Mouse (Mus musculus) myocyte (in vitro differentiated cells): ENCODE results near the gene Gsg1l.

Source experiments
- CEBPB ChIP-seq: IDR thresholded peaks from 2 replicates; pipeline ENCODE4 v1.6.1; 2011; ENCODE audit warnings: mild to moderate bottlenecking, moderate library complexity; ENCODE audit not compliant: poor library complexity, insufficient read depth, severe bottlenecking
- POLR2A ChIP-seq: IDR thresholded peaks from one replicate; pipeline ENCODE4 v1.6.1; 2011; ENCODE audit warnings: low read depth, mild to moderate bottlenecking, control low read depth, moderate library complexity; ENCODE audit not compliant: insufficient read length
- POLR2AphosphoS2 ChIP-seq: IDR thresholded peaks from one replicate; pipeline ENCODE4 v1.6.1; 2011; ENCODE audit warnings: low read depth, control low read depth; ENCODE audit not compliant: insufficient read length
- TCF12 ChIP-seq: IDR thresholded peaks from one replicate; pipeline ENCODE4 v1.6.1; 2011; ENCODE audit warnings: mild to moderate bottlenecking, control low read depth; ENCODE audit not compliant: poor library complexity, insufficient read depth, severe bottlenecking

GRCm38 (mm10) chr7:125846866-125847527, 235.2 kb downstream of the Gsg1l start:
- no peak for TF ChIP-seq POLR2A
- TF ChIP-seq CEBPB = no peak
- TF ChIP-seq TCF12 = no peak
- no peak for TF ChIP-seq POLR2AphosphoS2
